Mouse (Mus musculus) bone marrow, adult 2 months (tissue): ENCODE data around the gene Cyp2b13. TPM values are rescaled to one million over a fixed set of nuclear protein-coding genes. Genes with fewer than 3 reads are reported as not detected.
"Not testable (repeated sequence)": the region's sequence is repeated elsewhere in the genome, so short reads cannot be mapped to it uniquely, and the experiment has no call there.

Experiments used
- H3K27ac ChIP-seq: fragments of 200-500 bp; 2 replicates; pipeline ENCODE4 v1.5.1; 2012; ENCODE audit warnings: low read depth, mild to moderate bottlenecking, control low read depth, inconsistent platforms, low read length; ENCODE audit not compliant: control insufficient read depth, poor library complexity, insufficient read depth
- H3K4me1 ChIP-seq: fragments of 200-500 bp; 2 replicates; pipeline ENCODE4 v1.6.1; 2011; ENCODE audit warnings: low read length; ENCODE audit not compliant: control insufficient read depth, insufficient read depth
- H3K4me3 ChIP-seq: fragments of 200-500 bp; replicated peaks from 2 replicates; pipeline ENCODE3; 2011; ENCODE audit warnings: mild to moderate bottlenecking, low read depth, low read length, control low read depth; ENCODE audit not compliant: control insufficient read depth
- CTCF ChIP-seq: fragments of 200-500 bp; IDR thresholded peaks from 2 replicates; pipeline ENCODE4 v1.5.1; 2011; ENCODE audit warnings: low read length, control low read depth; ENCODE audit not compliant: control insufficient read depth, insufficient read depth
- POLR2A ChIP-seq: fragments of 200-500 bp; IDR thresholded peaks from 2 replicates; pipeline ENCODE4 v1.6.1; 2011; ENCODE audit warnings: low read depth, mild to moderate bottlenecking, control low read depth, low read length, borderline replicate concordance; ENCODE audit not compliant: control insufficient read depth
- WGBS: fragments of 180-500 bp; shearing (Covaris S2); methylation state at CpG from one replicate; pipeline ENCODE4 v1.1.7; 2018; 5-methylcytosine and 5-hydroxymethylcytosine counted together
- polyA plus RNA-seq: library from polyadenylated mRNA; stranded (reverse); fragments of >200 nt; gene quantifications from 2 replicates; pipeline ENCODE4 v1.2.4, GENCODE M21; 2011; ENCODE audit warnings: low replicate concordance; ENCODE audit not compliant: missing spikeins, insufficient read depth, insufficient read length

Gene Cyp2b13
- not detected in 2 replicates for polyA plus RNA-seq

- WGBS = 82% methylated on average over 2 of the region's 2 CpGs
- not testable (repeated sequence) for H3K27ac ChIP-seq, H3K4me1 ChIP-seq, H3K4me3 ChIP-seq
Measured at GRCm38 (mm10) chr7:26061197-26061596, at the start of gene Cyp2b13. Cyp2b13 (plus strand) TSS chr7:26061497.

GRCm38 (mm10) chr7:26019814-26020332 is 41.4 kb upstream of the Cyp2b13 start:
- H3K4me3 ChIP-seq, H3K27ac ChIP-seq: not testable (repeated sequence)
- WGBS = 93% methylated on average over 1 of the region's 3 CpGs

GRCm38 (mm10) chr7:26054885-26055630 is 6.2 kb upstream of the Cyp2b13 start:
- H3K4me1 ChIP-seq, H3K27ac ChIP-seq, H3K4me3 ChIP-seq: not testable (repeated sequence)
- whole genome bisulfite sequencing = 46% methylated on average over 4 of the region's 4 CpGs

More at GRCm38 (mm10) chr7:26019814-26020332, 41.4 kb upstream of the Cyp2b13 start:
- H3K4me1 ChIP-seq = not testable (repeated sequence)

GRCm38 (mm10) chr7:26071677-26072076 is 10.4 kb downstream of the Cyp2b13 start:
- WGBS = 58% methylated on average over 29 of the region's 29 CpGs
- H3K4me1 ChIP-seq, H3K27ac ChIP-seq, H3K4me3 ChIP-seq: not testable (repeated sequence)

- Histone ChIP-seq H3K4me3 (no peak overlapping the region), H3K27ac (no peak overlapping the region), H3K4me1 (no peaks in the 10 kb centered on the region)
- WGBS = 54% methylated on average over 2 of the region's 2 CpGs
- TF ChIP-seq CTCF (no peak), POLR2A (no peak)
Measured at GRCm38 (mm10) chr7:26082595-26082994, 21.3 kb downstream of the Cyp2b13 start.

GRCm38 (mm10) chr7:26087391-26087790 is 26.1 kb downstream of the Cyp2b13 start:
- Histone ChIP-seq H3K4me1 (no peaks in the 10 kb centered on the region), H3K4me3 (no peak overlapping the region), H3K27ac (no peak overlapping the region)
- TF ChIP-seq POLR2A = no peak
- TF ChIP-seq CTCF = no peak
- 90% methylated on average over 1 of the region's 1 CpGs for WGBS

GRCm38 (mm10) chr7:26088578-26088977 is 27.3 kb downstream of the Cyp2b13 start:
- not testable (repeated sequence) for H3K27ac ChIP-seq, H3K4me3 ChIP-seq, H3K4me1 ChIP-seq

GRCm38 (mm10) chr7:26139623-26140022 is 78.3 kb downstream of the Cyp2b13 start:
- not testable (repeated sequence) for H3K4me1 ChIP-seq, H3K27ac ChIP-seq, H3K4me3 ChIP-seq
- no CpG with 5 or more reads among the region's 2 CpGs for WGBS

GRCm38 (mm10) chr7:26143657-26144056 is 82.4 kb downstream of the Cyp2b13 start:
- WGBS = 80% methylated on average over 1 of the region's 3 CpGs
- H3K4me1 ChIP-seq, H3K27ac ChIP-seq, H3K4me3 ChIP-seq: not testable (repeated sequence)

Other genes starting within 250 kb of the Cyp2b13 start
- gene Cyp2s1, start 244.6 kb upstream of the Cyp2b13 start, polyA plus RNA-seq = not detected in 2 replicates
- gene Cyp2b10, start 163.9 kb upstream of the Cyp2b13 start, polyA plus RNA-seq = 1.4 TPM in 2 replicates
- gene Cyp2b9, start 111.9 kb downstream of the Cyp2b13 start, polyA plus RNA-seq = not detected in 2 replicates
- 0.42 TPM in 1 of 2 replicates, not detected in the other for gene Vmn1r184, start 198.8 kb downstream of the Cyp2b13 start, polyA plus RNA-seq
- 2.2 TPM in 1 of 2 replicates, not detected in the other for gene Cyp2a4, start 245.7 kb downstream of the Cyp2b13 start, polyA plus RNA-seq